Mouse (Mus musculus): Measurements from ENCODE around the gene Rec114. TPM values are rescaled to one million over a fixed set of nuclear protein-coding genes. Genes with fewer than 3 reads are reported as not detected.
A peak's percentile ranks its signal among the peaks of the same experiment; 100 is the strongest.

The Rec114 gene
- polyA plus RNA-seq, 1 experiment = not detected

GRCm38 (mm10) chr9:58654494-58654893 lies 89.3 kb downstream of the Rec114 start:
- TF ChIP-seq CTCF (IDR thresholded peaks at IDR 0.05; ENCODE audit: insufficient read depth, low read depth, low read length) (no peak), POLR2A (IDR thresholded peaks at IDR 0.05; ENCODE audit: insufficient read depth, low read depth, low read length) (no peak)
- WGBS = 75% methylated on average over 4 of the region's 4 CpGs
- Histone ChIP-seq H3K4me1 (ENCODE audit: control insufficient read depth, insufficient read depth, low read length) (no peaks in the 10 kb centered on the region), H3K4me3 (ENCODE audit: insufficient read depth, low read depth, low read length) (no peak overlapping the region), H3K27ac (ENCODE audit: insufficient read depth, low read depth, low read length) (no peak overlapping the region)

DNA sequence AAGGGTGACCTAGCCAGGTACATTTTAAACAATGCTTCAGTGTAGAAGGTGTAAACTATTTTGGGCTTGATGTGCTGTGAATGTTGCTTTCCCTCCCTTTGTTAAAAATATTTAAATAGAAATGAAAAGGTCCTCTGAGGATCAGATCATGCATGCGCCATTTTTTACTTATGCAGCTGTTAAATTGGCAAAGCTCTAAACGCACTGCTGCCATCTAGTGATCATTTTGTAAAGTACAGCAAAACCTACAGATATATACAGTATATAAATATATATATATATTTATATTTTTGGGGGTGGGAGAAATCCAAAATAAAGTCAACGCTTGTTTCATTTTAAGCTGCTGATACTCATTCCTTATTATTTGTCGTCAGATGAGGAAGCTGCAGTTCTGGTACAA lies 91.8 kb downstream of the Rec114 start:
- Histone ChIP-seq H3K4me3 (ENCODE audit: insufficient read depth, low read depth, low read length) (no peak overlapping the region), H3K4me1 (ENCODE audit: control insufficient read depth, insufficient read depth, low read length) (peaks cover 4% of the 10 kb centered on the region), H3K27ac (ENCODE audit: insufficient read depth, low read depth, low read length) (no peak overlapping the region)
- TF ChIP-seq POLR2A (IDR thresholded peaks at IDR 0.05; ENCODE audit: insufficient read depth, low read depth, low read length) (no peak), CTCF (IDR thresholded peaks at IDR 0.05; ENCODE audit: insufficient read depth, low read depth, low read length) (no peak)
- 44% methylated on average over 4 of the region's 4 CpGs for WGBS

DNA sequence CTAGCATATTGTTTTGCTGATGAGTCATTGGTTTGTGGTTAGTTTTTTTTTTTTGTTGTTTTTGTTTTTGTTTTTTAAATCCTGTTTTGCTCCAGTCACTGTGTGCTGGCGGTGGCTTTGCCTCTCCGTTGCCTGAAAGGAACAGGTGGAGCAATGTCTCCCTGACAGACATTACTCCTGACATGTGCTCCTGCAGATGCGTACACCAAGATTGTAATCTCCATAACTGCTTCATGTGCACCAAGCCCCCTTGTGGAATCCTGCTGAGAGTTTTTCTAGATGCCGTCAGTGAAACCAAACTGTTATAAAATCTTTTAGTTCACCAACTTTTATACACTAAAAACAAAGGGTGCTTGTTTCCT lies 94.5 kb downstream of the Rec114 start:
- no peak overlapping the region for H3K27ac ChIP-seq (ENCODE audit: insufficient read depth, low read depth, low read length)
- WGBS = 26% methylated on average over 4 of the region's 4 CpGs
- no peak overlapping the region for H3K4me3 ChIP-seq (ENCODE audit: insufficient read depth, low read depth, low read length)
- no peak for TF ChIP-seq POLR2A (IDR thresholded peaks at IDR 0.05; ENCODE audit: insufficient read depth, low read depth, low read length)
- no peak for TF ChIP-seq CTCF (IDR thresholded peaks at IDR 0.05; ENCODE audit: insufficient read depth, low read depth, low read length)
- peaks cover 4% of the 10 kb centered on the region for H3K4me1 ChIP-seq (ENCODE audit: control insufficient read depth, insufficient read depth, low read length)

DNA sequence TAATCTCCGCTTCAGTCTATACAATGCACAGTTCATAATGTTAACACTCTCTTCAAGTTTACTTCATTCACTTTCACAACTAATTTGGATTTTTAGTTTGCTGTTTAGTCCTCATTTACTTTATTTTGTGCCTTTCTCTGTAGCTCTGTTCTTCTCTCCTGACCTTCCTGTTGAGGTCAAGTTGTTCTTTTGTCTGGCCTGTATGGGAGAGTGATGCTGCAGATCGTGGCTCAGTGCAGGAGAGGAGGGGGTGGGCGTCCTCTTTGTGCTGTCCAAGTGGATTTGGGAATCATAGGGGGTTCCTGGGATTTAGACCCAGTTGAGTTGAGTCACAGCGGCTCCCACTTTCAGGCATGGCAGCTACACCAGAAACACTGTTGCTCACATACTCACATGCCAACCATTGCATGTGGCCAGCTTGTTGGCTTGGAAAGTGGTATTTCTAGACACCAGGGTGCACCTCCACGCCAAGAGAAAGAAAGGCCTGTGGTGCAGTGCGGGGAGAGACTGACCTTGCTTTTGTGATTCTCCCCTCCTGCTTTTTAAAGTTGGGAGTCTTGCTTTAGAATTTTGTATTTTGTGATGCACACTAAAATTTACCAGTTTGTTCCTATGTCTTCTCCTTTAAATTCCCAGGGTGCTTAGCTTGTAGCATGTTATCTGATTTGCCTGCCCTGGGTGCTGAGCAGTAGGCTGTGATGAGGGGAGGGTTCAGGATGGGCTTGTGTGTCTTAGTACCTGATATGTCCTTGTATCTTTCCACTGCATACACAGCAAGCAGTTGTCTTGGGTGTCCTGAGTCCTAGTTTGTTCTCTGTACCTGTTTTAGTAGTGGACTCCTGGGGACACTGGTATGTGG lies 95.1 kb downstream of the Rec114 start:
- no peak overlapping the region for H3K4me3 ChIP-seq (ENCODE audit: insufficient read depth, low read depth, low read length)
- peak overlapping the region; percentile 21; the same call in 1 of the 2 replicates for H3K27ac ChIP-seq (ENCODE audit: insufficient read depth, low read depth, low read length)

DNA sequence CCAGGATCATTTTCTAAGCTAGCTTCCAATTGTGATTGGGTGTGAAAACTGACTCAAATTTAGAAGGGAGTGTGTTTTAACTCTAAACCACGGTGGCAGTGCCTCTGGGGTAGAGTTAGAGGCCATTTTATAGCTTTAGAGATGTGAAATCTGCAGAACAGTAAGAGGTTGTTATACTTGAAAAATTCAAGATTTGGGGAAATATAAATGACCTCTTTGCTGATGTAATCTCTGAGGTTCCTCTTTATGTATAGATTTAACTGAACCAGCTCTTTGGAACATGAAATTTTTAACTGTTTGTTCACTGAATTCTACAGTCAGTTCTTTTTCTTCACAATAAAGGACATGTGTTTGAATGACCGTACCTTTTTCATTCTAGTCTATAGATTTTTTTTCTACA lies 113.3 kb downstream of the Rec114 start:
- Histone ChIP-seq H3K4me3 (ENCODE audit: insufficient read depth, low read depth, low read length) (no peak overlapping the region), H3K4me1 (ENCODE audit: control insufficient read depth, insufficient read depth, low read length) (no peaks in the 10 kb centered on the region), H3K27ac (ENCODE audit: insufficient read depth, low read depth, low read length) (no peak overlapping the region)
- 52% methylated on average over 2 of the region's 2 CpGs for WGBS
- TF ChIP-seq POLR2A (IDR thresholded peaks at IDR 0.05; ENCODE audit: insufficient read depth, low read depth, low read length) (no peak), CTCF (IDR thresholded peaks at IDR 0.05; ENCODE audit: insufficient read depth, low read depth, low read length) (no peak)

More for the DNA sequence above, 95.1 kb downstream of the Rec114 start:
- 58% methylated on average over 6 of the region's 6 CpGs for WGBS
- peaks cover 4% of the 10 kb centered on the region for H3K4me1 ChIP-seq (ENCODE audit: control insufficient read depth, insufficient read depth, low read length)
- TF ChIP-seq CTCF (IDR thresholded peaks at IDR 0.05; ENCODE audit: insufficient read depth, low read depth, low read length) (no peak), POLR2A (IDR thresholded peaks at IDR 0.05; ENCODE audit: insufficient read depth, low read depth, low read length) (no peak)

DNA sequence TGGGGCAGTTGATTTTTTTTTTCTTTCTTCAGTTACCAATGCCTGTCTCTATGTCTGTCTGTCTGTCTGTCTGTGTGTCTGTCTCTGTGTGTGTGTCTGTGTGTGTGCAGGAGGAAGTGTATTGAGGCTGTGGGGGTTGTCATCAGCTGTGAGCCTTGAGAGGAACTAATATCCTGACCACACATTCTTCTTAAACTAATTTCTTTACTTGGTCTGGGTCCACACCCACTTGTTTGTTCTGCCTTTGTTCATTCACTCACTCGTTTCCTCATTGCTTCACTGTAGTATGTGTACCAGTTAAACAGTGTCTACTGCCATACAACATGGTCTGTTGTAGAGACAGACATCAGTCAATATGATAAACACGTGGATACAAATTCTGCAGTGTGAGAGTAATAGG lies 116.6 kb downstream of the Rec114 start:
- WGBS = 56% methylated on average over 2 of the region's 2 CpGs
- H3K27ac ChIP-seq (ENCODE audit: insufficient read depth, low read depth, low read length) = no peak overlapping the region
- H3K4me1 ChIP-seq (ENCODE audit: control insufficient read depth, insufficient read depth, low read length) = no peaks in the 10 kb centered on the region
- TF ChIP-seq POLR2A (IDR thresholded peaks at IDR 0.05; ENCODE audit: insufficient read depth, low read depth, low read length) = no peak
- no peak for TF ChIP-seq CTCF (IDR thresholded peaks at IDR 0.05; ENCODE audit: insufficient read depth, low read depth, low read length)
- H3K4me3 ChIP-seq (ENCODE audit: insufficient read depth, low read depth, low read length) = no peak overlapping the region

- Histone ChIP-seq H3K4me3 (ENCODE audit: insufficient read depth, low read depth, low read length) (no peak overlapping the region), H3K4me1 (ENCODE audit: control insufficient read depth, insufficient read depth, low read length) (peaks cover 7% of the 10 kb centered on the region), H3K27ac (ENCODE audit: insufficient read depth, low read depth, low read length) (no peak overlapping the region)
- no peak for TF ChIP-seq POLR2A (IDR thresholded peaks at IDR 0.05; ENCODE audit: insufficient read depth, low read depth, low read length)
- TF ChIP-seq CTCF (IDR thresholded peaks at IDR 0.05; ENCODE audit: insufficient read depth, low read depth, low read length) = no peak
- 85% methylated on average over 1 of the region's 1 CpGs for WGBS
Observed at GRCm38 (mm10) chr9:58623009-58623408, 120.8 kb downstream of the Rec114 start.

GRCm38 (mm10) chr9:58615064-58615938 lies 128.5 kb downstream of the Rec114 start:
- WGBS = 70% methylated on average over 3 of the region's 3 CpGs
- Histone ChIP-seq H3K4me3 (ENCODE audit: insufficient read depth, low read depth, low read length) (no peak overlapping the region), H3K4me1 (ENCODE audit: control insufficient read depth, insufficient read depth, low read length) (peaks cover 8% of the 10 kb centered on the region), H3K27ac (ENCODE audit: insufficient read depth, low read depth, low read length) (no peak overlapping the region)
- no peak for TF ChIP-seq POLR2A (IDR thresholded peaks at IDR 0.05; ENCODE audit: insufficient read depth, low read depth, low read length)
- no peak for TF ChIP-seq CTCF (IDR thresholded peaks at IDR 0.05; ENCODE audit: insufficient read depth, low read depth, low read length)

- TF ChIP-seq CTCF (IDR thresholded peaks at IDR 0.05; ENCODE audit: insufficient read depth, low read depth, low read length) = no peak
- no peak for TF ChIP-seq POLR2A (IDR thresholded peaks at IDR 0.05; ENCODE audit: insufficient read depth, low read depth, low read length)
- 65% methylated on average over 1 of the region's 1 CpGs for WGBS
- H3K4me1 ChIP-seq (ENCODE audit: control insufficient read depth, insufficient read depth, low read length) = peaks cover 8% of the 10 kb centered on the region
- no peak overlapping the region; the same call in 1 of the 2 replicates for H3K27ac ChIP-seq (ENCODE audit: insufficient read depth, low read depth, low read length)
- no peak overlapping the region for H3K4me3 ChIP-seq (ENCODE audit: insufficient read depth, low read depth, low read length)
Observed at GRCm38 (mm10) chr9:58613790-58614189, 130.0 kb downstream of the Rec114 start.

Other genes starting within 250 kb of the Rec114 start
- gene Cd276, start 188.5 kb downstream of the Rec114 start, polyA plus RNA-seq (2012; ENCODE audit: insufficient read depth, insufficient read length, low replicate concordance, missing spikeins) = not detected in 2 replicates
- 425 and 1,354 TPM in 2 replicates for gene Nptn, start 161.7 kb downstream of the Rec114 start, polyA plus RNA-seq (2012; ENCODE audit: insufficient read depth, insufficient read length, low replicate concordance, missing spikeins)
- not detected in 2 replicates for gene Hcn4, start 79.4 kb upstream of the Rec114 start, polyA plus RNA-seq (2012; ENCODE audit: insufficient read depth, insufficient read length, low replicate concordance, missing spikeins)